Mouse (Mus musculus): ENCODE measurements around the gene Hmgcll1.

- TF ChIP-seq MAFK (IDR thresholded peaks at IDR 0.05; ENCODE audit: insufficient read depth, low read depth, low read length), result no peak
- TF ChIP-seq CHD2 (IDR thresholded peaks at IDR 0.05; ENCODE audit: low read depth, low read length), result no peak
- no peak for TF ChIP-seq ZC3H11A (IDR thresholded peaks at IDR 0.05; ENCODE audit: borderline replicate concordance, low read depth, low read length)
- TF ChIP-seq ZNF384 (IDR thresholded peaks at IDR 0.05; ENCODE audit: low read depth, low read length), result no peak
Observed at GRCm38 (mm10) chr9:76097221-76097620, 82.6 kb downstream of the Hmgcll1 start.

Measured in ES-E14 (cell line).